Mouse (Mus musculus) megakaryocyte progenitor cell, adult 5-6 weeks (primary cell): ENCODE measurements at regions not wholly inside any gene's neighbourhood (a gene's known extent, or its start where the extent isn't known, plus 50 kb on each side); places are given as distances from the start of the nearest gene placed in this dataset.

Experiments used
- ATAC-seq: replicated peaks from 2 replicates; pipeline ENCODE4 v1.8.0; 2016; ENCODE audit warnings: mild to moderate bottlenecking, moderate TSS enrichment, inconsistent platforms; ENCODE audit not compliant: poor library complexity

DNA sequence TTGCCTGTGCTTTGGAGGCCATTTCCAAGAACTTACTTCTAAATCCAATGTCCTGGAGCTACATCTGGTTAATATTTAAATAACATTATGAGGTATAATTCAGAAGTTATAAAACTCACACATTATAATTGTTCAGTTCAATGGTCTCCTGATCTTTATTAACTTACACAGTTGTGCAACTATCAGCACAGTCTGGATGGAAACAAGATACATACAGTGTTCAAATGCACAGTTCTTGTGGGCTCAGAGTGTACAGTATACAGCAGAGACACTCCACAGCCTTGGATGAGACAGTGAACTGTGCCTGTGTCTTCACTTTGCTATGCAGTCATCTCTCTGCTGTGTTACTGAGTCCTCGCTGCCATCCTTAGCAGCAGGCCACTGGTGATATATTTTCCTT lies 121.8 kb upstream of the Zfand5 start:
- ATAC-seq, result no peak

GRCm38 (mm10) chr19:21146860-21147390 lies 125.2 kb upstream of the Zfand5 start:
- ATAC-seq, result no peak

- peak; percentile 99 for ATAC-seq
These were observed 127.3 kb upstream of the Zfand5 start for GRCm38 (mm10) chr19:21144659-21145283.

DNA sequence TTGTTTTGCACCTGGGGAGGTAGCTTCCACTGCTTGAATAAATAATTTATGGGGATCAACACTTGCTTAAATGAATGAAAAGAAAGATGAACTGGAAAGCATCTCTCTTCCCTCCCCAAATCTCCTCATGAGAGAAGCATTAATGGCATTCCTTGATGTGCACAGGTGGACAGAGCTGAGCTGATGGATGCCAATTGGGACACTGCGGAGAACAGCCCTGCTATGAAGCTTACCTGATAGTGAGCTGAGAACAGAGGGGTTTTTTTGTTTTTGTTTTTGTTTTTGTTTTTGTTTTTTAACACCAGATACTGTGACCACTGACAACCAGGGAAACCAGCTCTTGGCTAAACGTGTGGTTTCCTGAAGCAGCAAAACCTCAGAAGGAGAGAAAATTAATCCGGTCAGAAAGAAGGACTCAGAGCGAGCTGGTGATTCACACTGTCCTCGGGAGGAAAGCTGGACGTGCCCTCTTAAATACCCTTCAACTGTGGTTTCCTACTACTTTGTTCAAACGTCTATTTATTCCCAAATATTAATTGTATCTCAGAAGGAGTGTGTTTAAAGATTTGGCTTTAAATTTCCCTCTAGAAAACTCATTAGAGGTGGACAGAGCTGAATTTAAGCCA lies 128.0 kb upstream of the Zfand5 start:
- peak; percentile 41; the same call in 1 of the 2 replicates for ATAC-seq

DNA sequence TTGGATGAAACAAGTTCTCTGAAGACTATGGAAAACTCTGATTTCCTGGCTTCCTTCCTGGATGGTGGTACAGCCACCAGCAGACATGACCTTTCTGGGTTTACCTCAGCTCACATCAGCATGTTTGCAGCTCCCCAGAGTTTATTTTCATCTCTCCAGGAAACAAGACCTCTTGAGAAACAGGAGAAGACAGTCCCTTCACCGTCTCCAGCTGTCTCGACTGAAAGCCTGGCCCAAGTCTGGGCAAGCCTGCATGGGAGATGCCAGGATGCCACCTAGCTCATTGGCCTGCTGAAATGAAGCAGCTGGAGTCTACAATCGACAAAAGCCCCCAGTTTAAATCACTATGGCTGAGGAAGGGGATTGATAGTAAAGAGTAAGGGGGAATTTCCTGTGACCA lies 131.6 kb upstream of the Zfand5 start:
- ATAC-seq, result no peak

GRCm38 (mm10) chr19:21138998-21139495 lies 133.0 kb upstream of the Zfand5 start:
- peak; percentile 46; the same call in 1 of the 2 replicates for ATAC-seq

- ATAC-seq, result no peak
These were observed 135.3 kb upstream of the Zfand5 start for GRCm38 (mm10) chr19:21136756-21137155.

DNA sequence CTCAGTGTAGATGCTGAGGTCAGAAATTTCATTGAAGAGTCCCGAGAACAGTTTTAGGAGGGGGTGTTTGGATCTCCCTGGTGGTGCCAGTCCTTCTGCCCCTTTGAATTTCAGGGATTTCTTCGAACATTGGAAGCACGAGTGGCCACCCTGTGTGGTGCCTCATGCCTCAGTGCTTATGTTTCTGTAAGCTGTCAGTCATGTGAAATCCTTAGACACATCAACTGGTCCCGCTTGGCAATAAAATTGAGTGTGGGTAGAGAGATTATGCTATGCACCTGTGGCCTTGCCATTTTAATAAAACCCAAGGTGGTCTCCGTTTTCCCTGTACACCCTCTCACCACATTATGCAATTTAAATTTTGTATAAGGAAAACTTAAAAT lies 136.1 kb upstream of the Zfand5 start:
- no peak for ATAC-seq

DNA sequence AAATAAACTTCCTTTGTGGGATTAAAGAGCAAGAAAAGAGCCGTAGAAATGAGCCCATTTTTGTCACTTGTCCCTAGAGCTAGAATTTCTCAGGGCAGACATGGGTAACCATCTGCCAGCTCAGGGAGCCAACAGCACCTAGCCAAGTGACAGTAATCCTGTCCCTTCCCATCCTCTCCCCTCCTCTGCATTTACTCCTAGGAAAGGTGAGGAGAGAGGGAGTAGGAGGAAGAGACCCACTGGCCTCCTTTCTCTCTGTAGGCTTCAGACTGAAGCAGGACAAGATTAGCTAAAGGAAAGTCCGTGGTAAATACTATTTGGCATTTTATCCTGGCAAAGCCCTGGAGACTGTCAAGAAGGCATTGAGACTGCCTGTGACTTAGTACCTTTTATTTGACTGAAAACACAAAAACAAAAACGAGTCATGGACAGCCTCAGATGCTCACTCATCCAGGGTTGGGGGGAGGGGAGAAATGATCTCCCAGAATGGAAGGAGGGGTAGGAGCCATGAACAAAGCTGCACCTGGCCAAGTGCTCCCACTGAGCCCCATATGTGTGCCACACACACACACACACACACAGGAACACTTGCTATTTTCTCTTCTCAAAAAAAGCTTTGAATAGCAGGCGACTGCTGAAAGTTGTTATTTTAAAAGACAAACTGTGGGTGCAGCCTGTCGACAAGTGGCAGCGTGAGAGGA lies 136.6 kb upstream of the Zfand5 start:
- ATAC-seq, result no peak

DNA sequence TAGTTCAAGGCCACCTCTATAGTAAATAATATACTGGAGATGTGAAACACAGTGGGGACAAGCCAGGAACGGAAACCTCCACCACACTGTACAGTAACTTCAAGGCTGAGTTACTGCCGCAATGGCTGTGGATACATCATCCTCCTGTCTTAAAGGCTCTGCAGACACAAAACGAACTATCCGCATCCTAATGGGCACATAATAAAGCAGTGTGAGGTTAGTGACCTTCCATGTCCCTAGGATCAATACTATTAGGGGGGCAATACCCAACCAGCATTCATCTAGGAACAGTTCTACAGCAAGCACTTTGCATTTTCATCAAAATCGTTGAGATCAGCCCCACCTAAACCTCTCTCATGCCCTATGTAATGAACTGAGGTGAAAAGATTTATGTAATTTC lies 142.4 kb upstream of the Zfand5 start:
- ATAC-seq, result no peak

- peak; percentile 98 for ATAC-seq
These were observed 144.9 kb upstream of the Zfand5 start for GRCm38 (mm10) chr19:21127079-21127745.

GRCm38 (mm10) chr19:21126670-21127069 lies 145.4 kb upstream of the Zfand5 start:
- ATAC-seq, result peak; percentile 21

DNA sequence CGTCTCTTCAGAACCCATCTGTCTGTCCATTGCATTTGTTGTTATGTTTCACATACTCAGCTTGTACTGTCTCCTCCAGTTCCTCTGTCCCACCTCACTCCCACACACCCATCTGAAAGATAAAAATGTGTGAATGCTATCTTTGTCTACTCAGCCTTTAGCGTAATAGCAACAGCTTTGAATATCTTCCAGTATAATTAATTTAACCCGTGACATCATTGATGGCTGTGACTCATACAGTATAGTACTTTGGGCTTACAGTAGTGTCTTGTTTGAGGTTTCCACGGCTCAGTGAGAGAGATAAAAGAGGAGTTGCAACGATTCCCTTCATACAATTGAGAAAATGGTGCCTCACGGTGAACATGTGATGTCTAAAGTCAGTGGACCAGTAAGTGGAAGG lies 152.6 kb upstream of the Zfand5 start:
- ATAC-seq, result no peak

GRCm38 (mm10) chr19:21118782-21119181 lies 153.3 kb upstream of the Zfand5 start:
- no peak for ATAC-seq

DNA sequence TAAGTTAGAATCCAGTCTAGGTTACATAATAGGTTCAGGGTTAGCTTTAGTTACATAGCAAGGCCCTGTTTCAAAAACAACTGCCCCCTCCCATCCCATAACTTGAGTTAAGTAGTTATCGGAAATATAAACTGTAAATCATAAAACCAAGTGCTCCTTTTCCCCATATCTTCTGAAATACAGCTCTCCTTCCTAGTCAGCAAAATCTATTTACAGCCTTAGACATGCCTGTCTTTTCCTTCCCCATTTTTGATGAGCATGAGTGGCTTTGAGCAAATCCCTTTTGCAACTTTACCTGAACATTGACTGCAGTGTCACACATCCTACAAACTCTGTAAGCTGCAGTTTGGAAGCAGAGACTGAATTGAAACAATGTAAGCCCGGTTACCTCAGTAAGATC lies 156.4 kb upstream of the Zfand5 start:
- peak; percentile 55 for ATAC-seq

DNA sequence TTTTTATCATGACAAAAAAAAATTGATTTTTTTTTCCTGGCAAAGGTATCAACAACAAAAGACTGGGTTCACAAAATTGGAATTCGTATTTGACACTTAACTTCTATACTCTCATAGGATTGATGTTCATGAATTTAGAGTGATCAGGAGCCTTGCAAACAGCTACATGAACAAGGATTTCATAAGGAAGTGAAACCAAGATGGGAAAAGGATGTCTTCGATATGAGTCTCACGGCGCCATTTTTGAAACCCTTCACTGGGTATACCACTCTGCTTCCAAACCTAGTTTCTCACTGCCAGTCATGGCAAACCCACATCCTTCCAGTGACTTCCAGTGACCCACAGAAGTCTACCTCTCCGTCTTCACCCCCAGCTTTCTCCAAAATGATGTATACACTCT lies 157.8 kb upstream of the Tmc1 start:
- no peak for ATAC-seq

DNA sequence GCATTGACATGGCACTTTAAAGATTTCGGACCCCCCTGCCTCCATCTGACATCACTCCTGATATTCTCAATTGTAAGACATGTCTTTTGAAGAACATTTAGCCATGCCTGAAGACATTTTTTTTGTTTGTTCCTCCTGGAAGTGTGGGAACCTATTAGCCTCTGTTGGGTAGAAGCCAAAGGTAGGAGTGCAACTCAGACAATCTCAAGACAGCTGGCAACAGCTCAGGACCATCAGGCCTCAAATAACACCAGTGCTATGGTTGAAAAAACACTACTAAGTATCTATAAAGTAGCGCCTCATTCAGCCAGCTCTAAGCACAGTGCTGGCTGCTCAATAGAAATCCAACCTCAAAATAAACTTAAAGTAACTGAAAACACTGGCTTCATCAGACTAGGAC lies 154.3 kb upstream of the Tmc1 start:
- ATAC-seq, result no peak

GRCm38 (mm10) chr19:21107741-21108140 lies 153.7 kb upstream of the Tmc1 start:
- no peak for ATAC-seq

- no peak for ATAC-seq
These were observed 153.3 kb upstream of the Tmc1 start for GRCm38 (mm10) chr19:21107275-21107674.

DNA sequence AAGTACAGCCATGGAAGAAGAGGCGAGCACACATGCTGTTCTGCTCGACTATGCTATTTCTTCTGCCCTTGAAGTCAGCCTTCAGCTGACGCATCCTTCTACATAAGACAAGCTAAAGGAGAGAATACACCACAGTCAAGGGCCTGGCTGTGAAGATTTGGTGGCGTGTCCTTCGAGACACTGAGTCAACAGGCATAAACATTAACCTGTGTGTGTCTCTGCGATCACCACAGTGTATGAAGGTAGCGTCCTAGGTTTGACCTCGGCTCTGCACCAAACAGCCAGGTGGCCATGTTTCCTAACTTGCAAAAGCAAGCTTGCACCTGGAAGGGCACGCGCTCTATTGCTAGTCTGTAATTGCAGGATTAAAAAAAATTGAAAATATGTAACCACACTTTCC lies 152.8 kb upstream of the Tmc1 start:
- ATAC-seq, result no peak

DNA sequence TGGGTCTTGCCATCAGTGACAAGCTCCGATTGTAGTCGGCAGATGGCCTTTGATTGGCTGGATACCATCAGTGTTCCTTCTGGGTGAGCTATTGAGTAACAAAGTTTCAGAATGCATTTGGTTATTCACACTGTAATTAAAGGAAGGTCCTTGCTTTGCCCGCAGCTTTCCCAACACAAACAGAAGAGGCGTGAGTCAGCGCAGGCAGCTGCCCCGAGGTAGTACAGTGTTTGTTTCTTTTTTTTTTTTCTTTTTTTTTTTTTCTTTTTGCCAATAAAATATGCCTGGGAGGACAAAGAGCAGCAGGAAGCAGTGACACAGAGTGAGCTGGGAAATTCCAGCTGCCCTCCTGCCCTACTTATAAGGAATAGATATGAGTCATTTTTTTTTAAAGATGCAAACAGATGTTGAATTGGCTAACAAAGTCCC lies 152.3 kb upstream of the Tmc1 start:
- ATAC-seq, result peak; percentile 59
